Mouse (Mus musculus): ENCODE measurements at regions not wholly inside any gene's neighbourhood (a gene's known extent, or its start where the extent isn't known, plus 50 kb on each side); places are given as distances from the start of the nearest gene placed in this dataset.

- H3K27ac ChIP-seq (ENCODE audit: low read depth, low read length): no peak overlapping the region
- H3K4me2 ChIP-seq (ENCODE audit: low read depth, low read length, severe bottlenecking): no peak overlapping the region
- H3K27me3 ChIP-seq (ENCODE audit: control insufficient read depth, insufficient read depth, low read length): no peaks in the 10 kb centered on the region
- H3K9ac ChIP-seq (ENCODE audit: low read length): no peak overlapping the region
- DNase-seq (ENCODE audit: low spot score): no peak
- H3K4me1 ChIP-seq (replicated peaks; ENCODE audit: control insufficient read depth, insufficient read depth, low read length): no peaks in the 10 kb centered on the region; the same call in 1 of the 2 replicates
- H3K36me3 ChIP-seq (ENCODE audit: control insufficient read depth, insufficient read depth, low read length): no peaks in the 10 kb centered on the region
- no peak overlapping the region for H3K4me3 ChIP-seq (ENCODE audit: low read depth, low read length)
- H3K9me3 ChIP-seq (ENCODE audit: control insufficient read depth, low read length): peaks cover 2% of the 10 kb centered on the region; the same call in 1 of the 2 replicates
- ATAC-seq (replicated peaks; ENCODE audit: low FRiP score): no peak
- 13% methylated on average over 1 of the region's 1 CpGs for WGBS
Observed at GRCm38 (mm10) chr16:39512774-39513173, 471.4 kb upstream of the Lsamp start.

- Histone ChIP-seq H3K9me3 (ENCODE audit: control insufficient read depth, low read length) (peaks cover 2% of the 10 kb centered on the region; the same call in 1 of the 2 replicates), H3K27ac (ENCODE audit: low read depth, low read length) (no peak overlapping the region), H3K9ac (ENCODE audit: low read length) (no peak overlapping the region), H3K4me1 (replicated peaks; ENCODE audit: control insufficient read depth, insufficient read depth, low read length) (no peaks in the 10 kb centered on the region; the same call in 1 of the 2 replicates), H3K4me3 (ENCODE audit: low read depth, low read length) (no peak overlapping the region), H3K27me3 (ENCODE audit: control insufficient read depth, insufficient read depth, low read length) (no peaks in the 10 kb centered on the region), H3K4me2 (ENCODE audit: low read depth, low read length, severe bottlenecking) (no peak overlapping the region), H3K36me3 (ENCODE audit: control insufficient read depth, insufficient read depth, low read length) (no peaks in the 10 kb centered on the region)
- ATAC-seq (replicated peaks; ENCODE audit: low FRiP score): 0 out of 2 replicates have a peak, but pooled peaks have one; percentile 33
- 12% methylated on average over 1 of the region's 1 CpGs for WGBS
- DNase-seq (ENCODE audit: low spot score): no peak
Observed at GRCm38 (mm10) chr16:39513659-39514058, 470.5 kb upstream of the Lsamp start.

GRCm38 (mm10) chr16:39531106-39531505 lies 453.1 kb upstream of the Lsamp start:
- Histone ChIP-seq H3K9ac (ENCODE audit: low read length) (no peak overlapping the region), H3K36me3 (ENCODE audit: control insufficient read depth, insufficient read depth, low read length) (no peaks in the 10 kb centered on the region), H3K4me1 (replicated peaks; ENCODE audit: control insufficient read depth, insufficient read depth, low read length) (no peaks in the 10 kb centered on the region), H3K9me3 (ENCODE audit: control insufficient read depth, low read length) (no peaks in the 10 kb centered on the region), H3K4me2 (ENCODE audit: low read depth, low read length, severe bottlenecking) (no peak overlapping the region), H3K27me3 (ENCODE audit: control insufficient read depth, insufficient read depth, low read length) (no peaks in the 10 kb centered on the region), H3K4me3 (ENCODE audit: low read depth, low read length) (no peak overlapping the region), H3K27ac (ENCODE audit: low read depth, low read length) (no peak overlapping the region)
- DNase-seq (ENCODE audit: low spot score) (no peak), ATAC-seq (replicated peaks; ENCODE audit: low FRiP score) (no peak)
- WGBS: 77% methylated on average over 3 of the region's 3 CpGs

GRCm38 (mm10) chr16:39532770-39533169 lies 451.4 kb upstream of the Lsamp start:
- no peak overlapping the region for H3K4me2 ChIP-seq (ENCODE audit: low read depth, low read length, severe bottlenecking)
- H3K36me3 ChIP-seq (ENCODE audit: control insufficient read depth, insufficient read depth, low read length): no peaks in the 10 kb centered on the region
- H3K9ac ChIP-seq (ENCODE audit: low read length): no peak overlapping the region
- no peak overlapping the region for H3K4me3 ChIP-seq (ENCODE audit: low read depth, low read length)
- WGBS: 44% methylated on average over 3 of the region's 3 CpGs
- H3K4me1 ChIP-seq (replicated peaks; ENCODE audit: control insufficient read depth, insufficient read depth, low read length): no peaks in the 10 kb centered on the region
- no peak for DNase-seq (ENCODE audit: low spot score)
- no peaks in the 10 kb centered on the region for H3K9me3 ChIP-seq (ENCODE audit: control insufficient read depth, low read length)
- no peak for ATAC-seq (replicated peaks; ENCODE audit: low FRiP score)
- H3K27ac ChIP-seq (ENCODE audit: low read depth, low read length): no peak overlapping the region
- H3K27me3 ChIP-seq (ENCODE audit: control insufficient read depth, insufficient read depth, low read length): no peaks in the 10 kb centered on the region

- H3K27me3 ChIP-seq (ENCODE audit: control insufficient read depth, insufficient read depth, low read length): no peaks in the 10 kb centered on the region
- no peak overlapping the region for H3K4me3 ChIP-seq (ENCODE audit: low read depth, low read length)
- no peaks in the 10 kb centered on the region for H3K4me1 ChIP-seq (replicated peaks; ENCODE audit: control insufficient read depth, insufficient read depth, low read length)
- DNase-seq (ENCODE audit: low spot score) (no peak), ATAC-seq (replicated peaks; ENCODE audit: low FRiP score) (no peak)
- H3K36me3 ChIP-seq (ENCODE audit: control insufficient read depth, insufficient read depth, low read length): no peaks in the 10 kb centered on the region
- no peak overlapping the region for H3K9ac ChIP-seq (ENCODE audit: low read length)
- no peak overlapping the region for H3K27ac ChIP-seq (ENCODE audit: low read depth, low read length)
- 91% methylated on average over 6 of the region's 6 CpGs for WGBS
- H3K9me3 ChIP-seq (ENCODE audit: control insufficient read depth, low read length): no peaks in the 10 kb centered on the region
- H3K4me2 ChIP-seq (ENCODE audit: low read depth, low read length, severe bottlenecking): no peak overlapping the region
Observed at GRCm38 (mm10) chr16:39533351-39533750, 450.8 kb upstream of the Lsamp start.

- H3K27me3 ChIP-seq (ENCODE audit: control insufficient read depth, insufficient read depth, low read length): no peaks in the 10 kb centered on the region
Observed at GRCm38 (mm10) chr16:39553316-39553715, 430.8 kb upstream of the Lsamp start.

GRCm38 (mm10) chr16:39576620-39577019 lies 407.5 kb upstream of the Lsamp start:
- DNase-seq (ENCODE audit: low spot score) (no peak), ATAC-seq (replicated peaks; ENCODE audit: low FRiP score) (0 out of 2 replicates have a peak, but pooled peaks have one; percentile 30)
- H3K4me3 ChIP-seq (ENCODE audit: low read depth, low read length): no peak overlapping the region
- 68% methylated on average over 6 of the region's 6 CpGs for WGBS
- H3K4me1 ChIP-seq (replicated peaks; ENCODE audit: control insufficient read depth, insufficient read depth, low read length): no peaks in the 10 kb centered on the region
- no peak overlapping the region for H3K9ac ChIP-seq (ENCODE audit: low read length)
- no peaks in the 10 kb centered on the region for H3K27me3 ChIP-seq (ENCODE audit: control insufficient read depth, insufficient read depth, low read length)
- no peak overlapping the region for H3K4me2 ChIP-seq (ENCODE audit: low read depth, low read length, severe bottlenecking)
- H3K27ac ChIP-seq (ENCODE audit: low read depth, low read length): no peak overlapping the region
- no peaks in the 10 kb centered on the region for H3K9me3 ChIP-seq (ENCODE audit: control insufficient read depth, low read length)
- no peaks in the 10 kb centered on the region for H3K36me3 ChIP-seq (ENCODE audit: control insufficient read depth, insufficient read depth, low read length)

More at GRCm38 (mm10) chr16:39553316-39553715, 430.8 kb upstream of the Lsamp start:
- no peak for DNase-seq (ENCODE audit: low spot score)
- no peaks in the 10 kb centered on the region for H3K36me3 ChIP-seq (ENCODE audit: control insufficient read depth, insufficient read depth, low read length)
- no peaks in the 10 kb centered on the region for H3K9me3 ChIP-seq (ENCODE audit: control insufficient read depth, low read length)
- H3K4me2 ChIP-seq (ENCODE audit: low read depth, low read length, severe bottlenecking): no peak overlapping the region
- no peak overlapping the region for H3K9ac ChIP-seq (ENCODE audit: low read length)
- H3K4me3 ChIP-seq (ENCODE audit: low read depth, low read length): no peak overlapping the region
- 86% methylated on average over 2 of the region's 2 CpGs for WGBS
- H3K4me1 ChIP-seq (replicated peaks; ENCODE audit: control insufficient read depth, insufficient read depth, low read length): no peaks in the 10 kb centered on the region
- no peak for ATAC-seq (replicated peaks; ENCODE audit: low FRiP score)
- H3K27ac ChIP-seq (ENCODE audit: low read depth, low read length): no peak overlapping the region

- Histone ChIP-seq H3K9me3 (ENCODE audit: control insufficient read depth, low read length) (no peaks in the 10 kb centered on the region), H3K4me3 (ENCODE audit: low read depth, low read length) (no peak overlapping the region), H3K27ac (ENCODE audit: low read depth, low read length) (no peak overlapping the region), H3K9ac (ENCODE audit: low read length) (no peak overlapping the region), H3K4me2 (ENCODE audit: low read depth, low read length, severe bottlenecking) (no peak overlapping the region), H3K4me1 (replicated peaks; ENCODE audit: control insufficient read depth, insufficient read depth, low read length) (no peaks in the 10 kb centered on the region), H3K36me3 (ENCODE audit: control insufficient read depth, insufficient read depth, low read length) (no peaks in the 10 kb centered on the region), H3K27me3 (ENCODE audit: control insufficient read depth, insufficient read depth, low read length) (no peaks in the 10 kb centered on the region)
- no peak for DNase-seq (ENCODE audit: low spot score)
- no peak for ATAC-seq (replicated peaks; ENCODE audit: low FRiP score)
- 79% methylated on average over 1 of the region's 1 CpGs for WGBS
Observed at GRCm38 (mm10) chr16:39579621-39580020, 404.5 kb upstream of the Lsamp start.
